Mouse (Mus musculus) gastrocnemius, adult 2 months (tissue): ENCODE measurements around the gene Lcmt1. TPM values are rescaled to one million over a fixed set of nuclear protein-coding genes. Genes with fewer than 3 reads are reported as not detected.
A peak's percentile ranks its signal among the peaks of the same experiment; 100 is the strongest.

Source experiments
- DNase-seq: peaks from one replicate; pipeline ENCODE4 v3.0.0; 2022
- H3K27ac ChIP-seq: fragments of 200-600 bp; 2 replicates; pipeline ENCODE4 v1.8.1; 2022; ENCODE audit warnings: mild to moderate bottlenecking
- H3K4me3 ChIP-seq: fragments of 200-600 bp; 2 replicates; pipeline ENCODE4 v1.8.1; 2022; ENCODE audit warnings: mild to moderate bottlenecking, moderate library complexity
- CTCF ChIP-seq: fragments of 200-600 bp; IDR thresholded peaks from 2 replicates; pipeline ENCODE4 v1.8.1; 2022; ENCODE audit warnings: antibody characterized with exemption, mild to moderate bottlenecking, moderate library complexity
- intact Hi-C: fragments of 180-260 bp; cut with DNase I; formaldehyde crosslinking; loops from one replicate; pipeline ENCODE4 v1.15.1; 2025
- total RNA-seq, 2 experiments: library from RNA; stranded (reverse); gene quantifications; 2 replicates each; pipeline ENCODE4 v1.2.3; 2021

The Lcmt1 gene
- total RNA-seq, 2 experiments from 2014 or later, result 28.5 to 28.8 TPM

DNA sequence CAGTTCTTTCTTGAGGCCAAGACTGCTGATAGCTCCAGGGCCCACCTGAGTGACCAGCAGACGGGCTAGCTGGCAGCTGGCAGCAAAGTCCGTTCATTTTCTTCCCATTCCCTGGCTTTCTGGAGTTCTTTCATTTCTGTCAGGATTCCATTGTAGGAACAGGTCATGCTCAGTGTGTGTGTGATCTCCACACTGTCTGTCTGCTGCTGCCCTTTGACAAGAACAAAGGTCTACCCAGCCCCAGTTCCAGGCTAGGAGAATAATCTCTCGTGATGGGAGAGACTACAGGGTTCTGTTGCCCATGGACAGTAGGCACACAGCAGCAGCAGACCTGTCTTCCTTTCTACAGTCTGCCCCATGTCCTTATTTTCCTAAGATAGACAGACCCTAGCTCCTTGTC, 48.1 kb downstream of the Lcmt1 start:
- DNase-seq, result no peak
- Histone ChIP-seq H3K4me3 (no peak overlapping the region), H3K27ac (no peak overlapping the region)
- no peak for TF ChIP-seq CTCF
- intact Hi-C loops, result no loop called here

DNA sequence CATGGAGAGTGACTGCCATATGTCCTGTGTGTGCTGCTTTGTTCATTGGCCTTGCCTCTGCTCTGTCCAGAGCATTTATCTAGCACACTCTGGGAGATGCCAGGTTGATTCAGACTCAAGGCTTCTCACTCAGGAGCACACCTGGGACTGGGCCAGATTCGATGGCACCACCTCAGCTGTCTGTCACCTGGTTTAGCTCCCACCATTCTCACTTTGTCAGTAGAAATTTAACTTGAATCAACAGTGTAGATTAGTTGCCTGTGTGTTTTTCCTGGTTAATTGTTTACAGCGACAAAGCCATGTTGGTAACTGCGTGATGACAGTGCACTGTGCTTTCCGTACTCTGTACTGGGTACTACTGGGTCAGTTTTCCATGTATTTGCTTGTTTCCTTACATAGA, 50.4 kb downstream of the Lcmt1 start:
- H3K4me3 ChIP-seq, result no peak overlapping the region
- H3K27ac ChIP-seq, result no peak overlapping the region
- DNase-seq, result no peak
- no peak for TF ChIP-seq CTCF
- intact Hi-C loops, result no loop called here

DNA sequence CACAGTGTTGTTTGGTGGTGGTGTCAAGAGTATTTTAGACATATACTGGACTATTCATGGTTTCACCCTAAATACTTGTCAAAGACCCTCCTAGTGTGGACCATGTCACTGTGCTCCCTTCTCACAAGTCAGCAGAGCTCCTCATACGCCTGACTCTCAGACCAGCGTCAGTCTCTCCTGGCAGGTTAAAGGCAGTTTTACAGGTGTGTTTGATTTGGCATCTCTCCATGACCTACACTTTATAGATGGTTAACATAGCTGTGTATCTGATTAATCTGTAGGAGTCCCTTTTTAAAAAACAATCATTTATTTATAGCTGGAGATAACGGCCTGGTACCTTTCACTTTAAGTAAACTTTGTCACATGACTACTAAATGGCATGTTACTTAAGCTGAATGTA, 52.4 kb downstream of the Lcmt1 start:
- H3K4me3 ChIP-seq, result no peak overlapping the region
- DNase-seq, result no peak
- intact Hi-C loops, result no loop called here

DNA sequence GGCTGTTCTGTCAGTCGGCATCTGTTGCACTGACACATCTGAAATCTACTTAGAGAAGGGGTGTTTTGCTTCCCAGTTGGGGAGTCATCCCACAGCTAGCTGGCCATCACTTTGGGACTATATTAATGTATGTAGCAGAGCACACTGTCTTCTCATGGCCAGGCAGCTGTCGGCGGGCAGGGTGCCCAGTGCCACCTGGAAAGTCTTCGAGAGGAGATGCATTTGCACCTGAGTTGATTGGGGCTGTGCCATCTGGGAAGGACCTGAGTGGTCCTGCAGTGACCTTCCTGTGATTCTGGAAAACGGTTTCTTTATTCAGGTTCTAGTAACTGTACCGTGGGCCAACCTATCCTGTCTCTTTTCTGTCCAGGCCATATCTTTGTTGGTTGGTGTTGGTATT, 54.7 kb downstream of the Lcmt1 start:
- intact Hi-C loops, result no loop called here
- TF ChIP-seq CTCF, result no peak

More for the DNA sequence above, 52.4 kb downstream of the Lcmt1 start:
- TF ChIP-seq CTCF, result no peak
- H3K27ac ChIP-seq, result no peak overlapping the region

DNA sequence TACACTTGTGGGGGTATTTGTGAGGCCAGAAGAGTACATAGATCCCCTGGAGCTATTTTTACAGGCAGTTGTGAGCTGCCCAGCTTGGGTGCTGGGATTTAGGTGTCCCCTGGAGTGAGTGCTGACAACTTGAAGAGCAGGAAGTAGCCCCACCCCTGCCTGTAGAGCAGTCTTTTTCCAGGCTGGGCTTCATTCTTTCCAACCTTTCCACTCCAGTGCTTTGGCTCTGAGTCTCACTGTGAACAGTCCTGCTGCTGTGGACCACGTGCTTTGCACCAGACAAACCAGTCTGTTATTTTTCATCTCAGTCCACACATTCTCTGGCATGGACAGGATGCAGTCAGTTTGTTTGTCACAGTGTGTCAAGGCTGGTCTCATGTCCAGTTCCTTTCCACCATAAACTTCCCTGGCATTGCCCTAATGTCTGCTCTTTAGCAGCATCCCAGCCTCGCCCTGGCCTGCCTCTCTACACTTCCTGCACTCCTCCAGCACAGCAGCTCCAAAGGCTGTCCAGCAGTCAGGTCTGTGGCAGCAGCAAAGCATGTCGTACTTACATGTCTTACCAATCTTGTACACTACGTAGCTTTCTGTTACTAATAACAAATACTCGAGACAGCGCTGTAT, 55.7 kb downstream of the Lcmt1 start:
- no peak for DNase-seq
- intact Hi-C loops, result no loop called here
- Histone ChIP-seq H3K4me3 (no peak overlapping the region), H3K27ac (no peak overlapping the region)
- no peak for TF ChIP-seq CTCF

More for the DNA sequence above, 54.7 kb downstream of the Lcmt1 start:
- Histone ChIP-seq H3K4me3 (no peak overlapping the region), H3K27ac (no peak overlapping the region)
- DNase-seq, result no peak

DNA sequence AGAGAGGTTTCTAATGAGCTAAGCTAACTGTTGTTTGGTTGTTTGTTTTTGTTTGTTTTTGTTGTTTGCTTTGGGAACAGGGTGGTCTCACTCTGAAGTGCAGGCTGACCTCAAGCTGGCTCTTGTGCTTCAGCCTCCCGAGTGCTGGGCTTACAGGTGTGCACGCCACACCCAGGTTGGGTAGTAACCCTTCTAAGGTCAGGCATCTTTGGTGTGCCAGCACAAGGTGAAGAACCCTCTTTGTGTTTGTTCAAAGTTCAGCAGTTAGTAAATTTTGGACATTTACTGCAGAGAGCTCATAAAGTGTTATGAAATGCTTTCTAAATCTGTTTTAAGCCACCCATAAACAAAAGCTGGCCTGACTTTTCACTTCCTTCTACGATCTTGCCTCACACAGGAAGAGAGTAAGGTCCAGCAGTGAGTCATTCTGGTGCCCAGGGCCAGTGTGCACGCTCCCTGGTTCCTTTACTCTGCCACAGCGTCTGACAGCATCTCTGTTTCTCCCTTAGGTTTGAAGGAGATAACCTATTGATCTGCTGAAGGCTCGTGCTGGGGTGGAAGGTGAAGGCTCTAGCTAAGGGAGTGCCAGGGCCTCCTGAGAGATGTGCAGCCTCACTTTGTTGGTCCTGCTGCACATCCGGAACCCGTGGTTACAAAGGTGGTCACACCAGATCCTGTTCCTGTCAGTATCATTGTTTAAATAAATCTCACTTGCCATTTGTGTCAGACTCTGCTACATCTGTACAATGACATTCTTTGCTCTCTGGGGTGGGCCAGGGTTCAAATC, 60.2 kb downstream of the Lcmt1 start:
- Histone ChIP-seq H3K27ac (0 out of 2 replicates have a peak overlapping the region, but pooled peaks have one; percentile 24), H3K4me3 (no peak overlapping the region)
- TF ChIP-seq CTCF, result no peak
- DNase-seq, result no peak
- intact Hi-C loops, result no loop called here

DNA sequence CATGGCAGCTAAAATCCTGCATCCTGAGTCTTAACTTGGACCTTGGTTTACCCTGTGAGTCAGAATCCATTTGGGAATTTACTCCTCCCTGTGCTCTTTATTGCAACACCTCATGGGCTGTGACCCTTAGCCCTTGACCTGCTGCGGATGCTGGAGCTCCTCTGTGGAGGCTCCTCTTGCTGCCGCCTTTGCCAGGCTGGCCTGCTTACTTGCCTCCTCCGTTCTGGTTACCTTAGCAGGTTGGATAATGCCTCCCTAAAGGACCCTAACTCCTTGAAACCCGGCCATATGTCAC, 60.8 kb downstream of the Lcmt1 start:
- H3K4me3 ChIP-seq, result no peak overlapping the region
- intact Hi-C loops, result no loop called here
- H3K27ac ChIP-seq, result no peak overlapping the region
- no peak for DNase-seq
- TF ChIP-seq CTCF, result no peak

DNA sequence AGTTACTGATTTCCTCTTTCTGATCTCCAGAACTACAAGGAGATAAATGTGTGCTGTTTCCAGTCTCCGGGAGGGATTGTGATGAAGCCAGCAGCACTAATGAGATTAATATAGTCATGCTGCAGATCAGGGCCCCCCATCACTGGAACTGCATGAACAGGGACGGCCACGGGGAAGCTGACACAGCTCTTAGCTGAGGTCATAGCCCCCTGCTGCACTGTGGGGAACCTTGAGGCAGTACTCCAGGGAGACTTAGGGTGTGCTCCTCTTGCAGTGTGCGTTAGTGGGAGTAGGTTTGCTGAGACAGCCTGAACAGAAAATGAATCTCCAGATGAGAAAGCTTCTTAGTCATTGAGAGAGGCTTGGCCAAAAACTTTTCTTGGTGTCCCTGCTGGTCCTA, 61.6 kb downstream of the Lcmt1 start:
- DNase-seq, result no peak
- no peak for TF ChIP-seq CTCF
- intact Hi-C loops, result no loop called here
- Histone ChIP-seq H3K27ac (no peak overlapping the region), H3K4me3 (no peak overlapping the region)

DNA sequence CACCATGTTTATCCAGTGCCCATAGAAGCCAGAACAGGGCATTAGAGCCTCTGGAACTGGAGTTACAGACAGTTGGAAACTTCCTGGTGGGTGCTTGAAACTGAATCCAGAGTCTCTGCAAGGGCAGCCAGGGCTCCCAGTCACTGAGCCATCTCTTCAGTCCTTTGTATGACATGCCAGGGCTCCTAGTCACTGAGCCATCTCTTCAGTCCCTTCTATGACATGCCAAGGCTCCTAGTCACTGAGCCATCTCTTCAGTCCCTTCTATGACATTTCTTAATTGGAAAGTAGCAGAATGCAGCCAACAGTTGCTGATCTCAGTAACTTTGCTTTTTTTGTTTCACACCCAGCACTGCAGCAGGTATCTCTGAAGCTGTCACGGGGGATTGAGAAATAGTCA, 72.5 kb downstream of the Lcmt1 start:
- no peak for TF ChIP-seq CTCF
- intact Hi-C loops, result no loop called here
- no peak overlapping the region for H3K4me3 ChIP-seq
- no peak for DNase-seq
- H3K27ac ChIP-seq, result no peak overlapping the region

DNA sequence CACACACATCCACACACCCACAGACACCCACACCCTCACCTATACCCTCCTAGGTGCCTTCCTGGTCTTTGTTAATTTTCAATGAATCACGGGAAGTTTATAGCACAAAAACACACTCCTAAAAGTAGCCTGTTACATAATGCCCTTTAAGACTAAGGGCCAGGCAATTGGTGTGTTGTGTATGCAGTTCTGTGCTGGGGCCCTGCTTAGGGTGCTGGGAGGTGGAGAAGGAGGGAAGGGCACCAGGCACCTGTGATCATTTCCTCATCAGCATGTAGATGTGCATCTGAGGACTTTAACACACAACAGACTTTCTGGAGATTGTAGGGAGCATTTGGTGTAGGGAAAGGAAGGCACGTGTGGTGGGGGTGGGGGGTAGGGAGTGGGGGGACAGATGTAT, 79.2 kb downstream of the Lcmt1 start:
- intact Hi-C loops, result no loop called here
- no peak for TF ChIP-seq CTCF

DNA sequence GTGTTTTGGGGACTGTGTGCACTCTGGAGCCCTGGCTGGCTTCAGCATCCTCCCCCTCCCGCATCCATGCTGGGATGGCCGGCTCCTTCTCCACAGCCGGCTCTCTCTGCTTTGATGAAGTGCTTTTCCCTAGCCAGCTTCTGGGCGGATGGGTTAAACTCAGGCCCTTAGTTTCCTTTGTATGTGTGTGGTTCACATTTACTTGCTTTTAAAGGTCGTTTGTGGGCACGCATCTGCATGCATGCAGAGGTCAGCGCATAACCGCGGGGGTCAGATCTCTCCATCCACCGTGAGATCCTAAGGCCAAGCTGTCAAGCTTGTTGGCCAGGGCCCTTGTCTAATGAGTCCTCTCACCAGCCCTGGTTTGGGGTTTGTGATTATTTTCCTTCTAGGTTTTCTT, 80.1 kb downstream of the Lcmt1 start:
- no peak overlapping the region for H3K4me3 ChIP-seq
- no peak for TF ChIP-seq CTCF
- intact Hi-C loops, result no loop called here
- DNase-seq, result no peak
- H3K27ac ChIP-seq, result no peak overlapping the region

More for the DNA sequence above, 79.2 kb downstream of the Lcmt1 start:
- H3K4me3 ChIP-seq, result no peak overlapping the region
- DNase-seq, result no peak
- H3K27ac ChIP-seq, result no peak overlapping the region

DNA sequence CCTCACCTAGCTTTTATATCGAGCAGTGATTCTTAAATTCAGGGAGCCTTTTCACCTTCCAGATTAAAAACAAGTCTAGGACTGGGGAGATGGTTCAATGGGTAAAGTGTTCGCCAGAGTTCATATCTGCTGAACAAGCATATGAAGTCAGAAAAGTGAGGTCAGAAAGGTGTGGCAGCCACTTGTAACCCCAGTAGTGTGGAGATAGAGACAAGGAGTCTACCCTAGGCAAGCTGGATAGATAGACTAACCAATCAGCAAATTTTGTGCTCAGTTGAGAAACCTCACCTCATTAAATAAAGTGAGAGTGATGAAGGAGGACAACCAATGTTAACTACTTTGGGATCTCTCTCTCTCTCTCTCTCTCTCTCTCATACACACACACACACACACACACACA, 80.9 kb downstream of the Lcmt1 start:
- Histone ChIP-seq H3K4me3 (no peak overlapping the region), H3K27ac (no peak overlapping the region)
- TF ChIP-seq CTCF, result no peak
- intact Hi-C loops, result no loop called here
- no peak for DNase-seq

DNA sequence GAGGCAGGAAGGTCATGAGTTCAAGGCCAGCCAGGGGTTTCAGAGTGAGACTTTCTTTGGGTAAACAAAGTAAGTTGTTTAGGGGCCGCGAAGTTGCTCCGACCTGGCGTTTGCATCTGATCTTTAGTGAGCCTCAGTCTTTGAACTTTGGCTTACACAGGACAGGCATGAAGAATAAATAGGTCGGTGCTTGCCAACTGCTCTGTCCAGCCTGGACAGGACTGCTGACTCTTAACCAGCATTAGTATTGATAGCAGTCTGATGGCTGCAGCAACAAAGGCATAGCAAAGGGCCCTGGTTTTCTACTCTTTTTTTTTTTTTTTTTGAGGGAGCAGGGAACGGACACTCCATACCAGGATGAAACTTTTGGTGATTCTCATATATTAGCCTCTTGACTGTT, 83.0 kb downstream of the Lcmt1 start:
- intact Hi-C loops, result no loop called here
- Histone ChIP-seq H3K27ac (peak overlapping the region; percentile 80), H3K4me3 (no peak overlapping the region)
- no peak for DNase-seq
- no peak for TF ChIP-seq CTCF

DNA sequence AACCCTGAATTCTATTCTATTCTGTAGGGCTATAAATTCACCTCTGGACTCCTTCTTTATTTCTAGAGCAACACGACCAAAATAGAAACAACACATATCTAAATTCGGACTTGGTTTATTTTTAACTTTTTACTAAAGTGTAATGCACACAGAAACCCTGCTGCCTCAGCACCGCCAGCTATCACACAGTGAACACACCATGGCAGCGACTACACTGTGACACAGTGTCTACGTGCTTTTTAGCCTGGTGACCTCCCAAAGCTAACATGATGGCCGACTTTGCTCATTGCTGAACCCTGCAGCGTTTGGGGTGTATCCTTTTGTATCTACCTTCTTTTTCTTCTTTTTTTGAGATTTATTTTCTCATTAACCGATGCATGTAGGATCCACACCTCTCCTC, 83.5 kb downstream of the Lcmt1 start:
- TF ChIP-seq CTCF, result no peak
- DNase-seq, result peak; percentile 69
- no peak overlapping the region for H3K4me3 ChIP-seq
- peak overlapping the region; percentile 80 for H3K27ac ChIP-seq
- intact Hi-C loops, result no loop called here
